Mouse (Mus musculus) induced T-regulatory cell, adult 2 months (primary cell): ENCODE results near the gene Kalrn.

Experiments
- DNase-seq: peaks from one replicate; pipeline ENCODE4 v3.0.0-alpha.2; 2012; ENCODE audit warnings: low read depth

Gene Kalrn

DNA sequence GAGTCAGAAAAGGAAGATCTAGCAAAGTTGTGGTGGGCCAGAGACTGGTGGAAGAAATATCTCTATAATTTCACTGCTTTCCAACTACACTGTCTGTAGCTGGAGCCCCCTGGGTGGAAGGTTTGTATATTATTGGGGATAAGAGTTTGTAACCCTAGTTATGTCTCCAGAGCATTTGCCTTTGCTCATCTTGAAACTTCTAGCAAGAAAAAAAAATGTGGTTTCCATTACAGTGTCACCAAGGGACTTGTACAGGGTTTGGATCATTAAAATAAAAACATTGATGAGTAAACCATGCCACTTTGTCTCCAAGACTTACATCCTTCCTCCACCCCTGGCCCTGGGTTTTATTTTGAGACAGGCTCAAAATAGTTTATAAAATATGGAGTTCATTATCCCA, 71.2 kb downstream of the Kalrn start:
- no peak for DNase-seq

DNA sequence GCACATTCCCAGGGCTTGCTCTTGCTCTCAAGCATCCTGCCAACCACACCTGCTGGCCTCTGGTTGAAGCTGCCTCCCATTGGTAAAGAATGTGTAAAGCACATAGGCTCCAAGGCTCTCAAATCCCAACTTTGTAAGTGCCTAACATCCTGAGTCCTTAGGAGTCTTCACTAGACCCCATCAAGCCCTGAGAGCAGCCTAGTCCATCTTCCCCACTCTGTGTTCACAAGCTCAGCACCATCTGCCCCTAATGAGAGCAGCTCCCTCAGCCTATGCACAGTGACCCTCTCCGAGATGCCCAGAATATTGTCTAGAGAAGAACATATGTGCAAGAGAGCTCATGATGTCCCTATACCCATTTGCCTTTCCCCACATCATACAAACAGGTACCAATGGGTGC, 78.6 kb downstream of the Kalrn start:
- no peak for DNase-seq

DNA sequence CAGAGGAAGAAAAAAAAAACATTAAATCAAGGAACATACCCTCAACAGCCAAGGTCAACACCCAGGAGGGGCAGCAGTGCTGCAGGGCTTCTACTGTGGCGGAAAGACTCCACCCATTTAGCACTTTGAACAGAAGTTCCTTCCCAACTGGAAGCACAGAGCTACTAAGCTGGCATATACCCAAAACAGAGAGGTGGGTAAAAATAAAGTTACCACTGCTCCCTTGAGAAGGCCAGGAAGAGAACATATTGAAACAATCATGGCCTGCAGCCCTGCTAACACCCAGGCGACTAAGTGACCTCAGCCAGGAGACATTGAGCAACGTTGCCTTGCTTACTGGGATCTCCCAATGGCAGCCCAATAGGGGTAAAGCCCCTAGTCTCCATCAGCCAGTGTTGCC, 79.4 kb downstream of the Kalrn start:
- no peak for DNase-seq

DNA sequence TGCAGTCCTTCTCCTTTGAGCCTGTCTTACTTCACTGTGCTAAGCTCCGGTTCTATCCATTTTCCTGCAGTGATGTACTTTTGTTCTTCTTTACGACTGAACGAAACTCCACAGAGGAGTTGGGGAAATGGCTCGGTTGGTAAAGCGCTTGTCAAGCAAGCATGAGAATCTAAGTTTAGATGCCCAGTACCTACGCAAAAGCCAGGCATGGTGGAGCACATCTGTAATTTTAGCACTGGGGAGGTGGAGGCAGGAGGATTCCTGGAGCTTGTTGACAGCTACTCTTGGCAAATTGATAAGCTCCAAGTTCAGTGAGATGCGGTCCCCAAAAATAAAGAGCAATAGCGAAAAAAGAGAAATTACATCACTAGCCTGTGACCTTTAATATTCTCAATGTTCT, 82.1 kb downstream of the Kalrn start:
- no peak for DNase-seq

DNA sequence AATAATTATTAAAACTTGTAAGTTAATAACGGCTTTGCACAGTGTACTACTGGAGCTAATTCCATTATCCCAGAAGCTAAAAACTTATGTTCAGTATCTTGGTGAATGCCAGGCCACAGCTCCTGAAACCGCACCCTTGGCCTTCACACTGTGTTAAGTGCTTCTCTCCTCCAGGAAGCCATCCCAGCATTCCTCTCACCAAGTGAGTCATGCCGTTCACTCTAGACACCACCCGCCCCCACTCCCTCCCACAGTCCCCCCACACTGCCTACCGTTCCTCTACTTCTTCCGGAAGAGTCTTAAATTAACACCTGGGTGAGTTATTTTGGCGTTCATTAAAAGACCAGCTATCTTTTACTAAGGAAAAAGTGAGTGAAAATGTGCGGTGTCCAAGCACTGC, 82.8 kb downstream of the Kalrn start:
- DNase-seq, result no peak

DNA sequence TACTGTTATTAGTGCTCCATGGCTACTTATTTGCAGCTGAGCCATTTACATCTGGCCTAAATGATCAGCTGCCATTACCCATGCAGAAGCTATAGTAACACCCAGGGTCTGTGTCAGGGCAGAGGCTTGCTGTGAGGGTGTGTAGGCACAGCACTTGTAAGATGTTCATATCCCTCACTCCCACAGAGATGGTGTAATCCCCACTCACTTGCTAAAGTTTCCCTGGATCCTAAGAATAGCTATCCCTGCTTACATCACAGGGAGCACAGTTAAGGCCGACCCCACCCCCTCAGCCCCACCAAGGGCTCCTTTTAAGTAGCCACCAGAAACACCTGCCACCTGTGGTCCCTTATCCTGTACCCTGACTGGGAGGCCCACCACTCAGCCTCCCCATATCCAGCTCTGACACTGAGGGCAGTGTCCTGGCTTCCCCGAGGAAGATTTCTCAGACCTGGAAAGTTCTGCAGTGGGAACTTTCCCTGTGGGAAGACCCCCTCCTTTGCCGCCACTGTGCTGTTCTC, 83.5 kb downstream of the Kalrn start:
- DNase-seq, result no peak

DNA sequence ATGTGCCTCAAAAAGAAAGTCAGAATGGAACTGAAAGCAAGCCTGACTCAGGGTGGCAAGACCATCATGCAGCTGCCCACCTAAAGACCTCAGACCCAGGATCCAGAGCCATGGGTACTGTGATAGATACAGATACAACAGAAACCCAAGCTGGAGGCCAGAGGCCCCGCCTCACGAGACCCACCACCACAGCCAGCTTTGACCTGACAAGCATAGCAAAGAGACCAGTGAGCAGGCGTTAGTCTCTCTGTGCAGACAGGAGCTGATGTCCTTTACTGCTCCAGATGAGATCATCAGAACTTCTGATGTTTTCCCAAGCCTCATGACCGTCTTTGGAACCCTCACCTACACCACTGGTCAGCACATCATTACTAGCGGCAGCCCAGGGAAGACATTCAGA, 85.5 kb downstream of the Kalrn start:
- DNase-seq, result no peak

DNA sequence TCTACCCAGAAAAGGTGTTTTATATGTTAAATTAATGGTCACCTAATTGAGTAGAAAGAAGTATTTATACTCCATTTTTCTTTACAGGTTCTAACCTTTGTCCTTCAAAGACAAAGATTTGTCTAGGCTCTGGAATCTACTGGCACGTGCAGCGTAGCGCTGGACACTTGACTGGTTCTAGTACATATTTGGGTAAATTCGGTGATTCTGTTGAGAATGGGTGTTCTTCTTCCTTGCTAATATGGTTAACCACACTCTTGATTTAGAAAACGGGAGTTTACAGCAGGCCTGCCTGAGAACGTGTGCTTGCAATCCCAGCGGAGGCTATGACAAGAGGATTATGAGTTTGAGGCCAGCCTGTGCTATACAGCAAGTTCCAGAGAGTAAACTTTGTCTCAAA, 86.1 kb downstream of the Kalrn start:
- no peak for DNase-seq

DNA sequence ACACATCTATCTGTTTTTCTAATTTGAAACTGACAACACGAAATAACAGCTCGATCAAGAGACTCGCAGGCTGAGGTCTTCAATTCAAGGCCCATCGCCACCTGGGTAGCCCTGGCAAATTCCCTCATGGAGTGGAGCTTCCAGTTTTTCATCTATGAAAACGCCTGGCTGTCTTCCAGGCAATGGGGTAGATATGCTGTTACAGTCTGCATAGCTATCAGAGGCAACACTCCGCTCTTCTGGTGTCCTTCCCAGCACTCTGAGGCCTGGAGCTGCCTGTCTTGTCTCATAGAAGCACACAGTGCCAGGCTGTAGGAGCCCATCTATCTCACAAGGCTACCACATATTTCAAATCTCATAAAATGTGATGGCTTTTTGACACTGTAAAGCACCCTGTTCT, 87.8 kb downstream of the Kalrn start:
- DNase-seq, result no peak

DNA sequence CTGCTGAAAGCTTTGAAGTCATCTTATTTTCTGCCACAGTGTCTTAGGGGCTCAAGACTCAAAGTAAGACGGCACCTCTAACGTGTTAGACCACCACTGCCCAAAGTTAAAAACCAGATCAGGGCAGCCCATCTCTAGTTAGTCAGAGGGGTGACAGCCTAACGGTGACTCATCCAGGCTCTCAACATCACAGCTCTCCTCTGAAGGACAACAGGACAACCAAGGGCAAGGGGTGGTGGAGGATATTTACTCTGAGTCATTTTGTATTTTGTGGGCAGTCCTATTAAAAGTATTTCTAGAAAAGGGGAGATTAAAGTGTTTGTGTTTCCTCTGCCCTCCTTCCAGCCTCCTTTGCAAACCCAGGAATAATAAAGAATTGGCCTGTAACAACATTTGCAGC, 88.4 kb downstream of the Kalrn start:
- no peak for DNase-seq

DNA sequence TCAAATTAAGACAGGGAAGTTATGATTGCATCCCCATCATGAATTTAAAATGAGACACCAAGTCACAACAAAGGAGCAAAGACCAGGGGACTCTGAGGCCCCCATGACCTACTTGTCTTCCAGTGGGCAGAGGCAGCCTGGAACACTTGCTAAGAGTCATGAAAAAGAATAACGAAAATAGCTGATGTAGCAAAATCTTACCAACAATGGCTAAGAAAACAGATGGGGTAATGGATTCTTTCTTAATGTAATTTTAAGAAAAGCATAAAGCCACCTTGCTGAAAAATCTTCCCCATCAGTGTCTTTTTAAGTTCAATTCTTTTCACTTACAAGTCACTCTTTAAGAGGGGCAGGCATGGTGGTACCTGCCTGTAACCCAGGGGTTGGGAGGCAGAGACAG, 89.1 kb downstream of the Kalrn start:
- no peak for DNase-seq

DNA sequence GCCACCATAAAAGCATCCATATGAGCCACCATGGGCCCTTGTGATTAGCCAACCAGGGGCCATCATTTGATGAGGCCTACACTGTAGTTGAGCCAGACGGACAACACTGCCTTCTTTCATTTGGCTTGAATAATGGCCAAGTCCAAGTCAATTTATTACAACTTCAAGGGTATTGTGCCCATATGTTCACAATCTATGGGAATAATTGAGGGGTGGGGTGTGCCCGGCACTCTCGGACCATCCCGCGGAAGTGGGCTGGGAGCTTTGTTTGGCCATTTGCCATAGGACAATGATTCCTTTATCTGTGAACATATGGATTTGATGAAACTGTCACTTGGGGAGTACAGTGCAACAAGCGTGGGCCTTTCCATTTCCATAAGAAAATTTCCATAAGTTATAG, 89.6 kb downstream of the Kalrn start:
- DNase-seq, result no peak

DNA sequence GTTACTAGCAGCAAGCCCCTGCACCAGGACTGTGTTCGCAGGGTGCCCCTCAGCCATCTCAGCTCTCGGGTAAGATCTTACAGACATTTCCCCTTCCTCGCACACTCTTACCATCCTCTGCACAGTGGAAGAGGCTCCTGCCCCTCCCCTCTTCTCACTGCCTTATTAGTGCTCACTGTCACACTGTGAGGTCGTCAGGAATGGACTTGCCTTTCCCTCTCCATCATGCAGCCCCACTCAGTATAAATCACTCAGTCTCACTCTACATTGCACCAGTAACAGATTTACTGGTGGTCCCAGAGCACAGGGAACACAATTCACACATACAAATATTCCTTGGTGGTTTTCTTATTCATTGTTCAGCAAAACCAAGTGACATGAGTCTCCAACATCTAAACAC, 98.6 kb downstream of the Kalrn start:
- no peak for DNase-seq

DNA sequence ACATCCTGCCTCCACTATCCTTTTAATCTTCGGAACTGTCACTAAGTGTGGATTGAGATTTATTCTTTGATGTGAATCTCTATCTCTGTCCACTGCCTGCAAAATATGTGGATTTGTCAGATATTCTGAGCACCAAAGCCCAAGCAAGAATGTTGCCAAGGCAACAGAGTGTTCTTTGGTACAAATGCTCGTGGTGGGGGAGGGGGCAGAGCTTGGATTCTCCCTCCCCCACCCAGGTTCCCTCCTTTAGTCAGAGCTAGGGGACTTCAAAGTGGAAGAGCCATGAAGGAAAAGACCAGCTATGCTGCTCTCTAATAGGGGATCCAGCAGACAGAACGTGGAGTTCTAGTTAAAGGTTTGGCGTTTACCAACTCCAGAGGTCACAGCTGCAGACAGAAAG, 99.4 kb downstream of the Kalrn start:
- no peak for DNase-seq

DNA sequence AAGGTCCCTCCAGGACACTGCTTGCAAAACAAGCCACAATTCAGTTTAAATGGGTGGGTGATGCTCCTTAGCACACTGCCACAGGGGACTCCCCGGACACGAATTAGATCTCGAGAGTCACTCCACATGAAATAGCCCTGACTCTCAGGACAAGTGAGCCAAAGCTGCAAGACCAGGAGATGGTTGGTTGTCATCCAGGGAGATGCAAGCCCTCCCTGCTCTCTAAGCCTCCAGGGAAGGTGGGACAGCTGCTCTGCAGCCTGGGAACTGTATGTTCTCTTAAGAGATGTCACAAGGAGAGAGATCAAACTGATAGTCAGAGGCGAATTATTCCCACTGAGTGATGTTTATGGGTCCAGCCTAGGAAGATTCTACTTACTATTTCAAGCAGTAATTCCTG, 101.9 kb downstream of the Kalrn start:
- DNase-seq, result no peak

DNA sequence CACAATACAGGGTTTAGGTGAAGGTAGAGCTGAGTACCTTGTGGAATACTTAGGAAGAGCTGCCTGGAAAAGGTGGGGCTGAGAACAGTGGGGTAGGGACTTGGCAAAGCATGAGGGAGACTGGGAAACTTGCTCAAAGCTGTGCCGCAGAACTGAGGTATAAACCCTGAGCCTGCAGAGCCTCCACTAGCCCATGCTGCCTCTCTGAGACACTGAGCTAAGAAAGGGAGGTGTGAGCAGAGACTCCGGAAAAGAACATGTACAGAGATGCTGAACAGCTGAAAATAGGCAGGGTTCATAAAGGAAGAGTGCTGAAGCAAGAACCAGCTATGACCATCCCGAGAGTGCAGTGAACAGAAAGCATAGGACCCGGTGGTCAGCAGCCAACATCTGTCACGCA, 103.0 kb downstream of the Kalrn start:
- no peak for DNase-seq

DNA sequence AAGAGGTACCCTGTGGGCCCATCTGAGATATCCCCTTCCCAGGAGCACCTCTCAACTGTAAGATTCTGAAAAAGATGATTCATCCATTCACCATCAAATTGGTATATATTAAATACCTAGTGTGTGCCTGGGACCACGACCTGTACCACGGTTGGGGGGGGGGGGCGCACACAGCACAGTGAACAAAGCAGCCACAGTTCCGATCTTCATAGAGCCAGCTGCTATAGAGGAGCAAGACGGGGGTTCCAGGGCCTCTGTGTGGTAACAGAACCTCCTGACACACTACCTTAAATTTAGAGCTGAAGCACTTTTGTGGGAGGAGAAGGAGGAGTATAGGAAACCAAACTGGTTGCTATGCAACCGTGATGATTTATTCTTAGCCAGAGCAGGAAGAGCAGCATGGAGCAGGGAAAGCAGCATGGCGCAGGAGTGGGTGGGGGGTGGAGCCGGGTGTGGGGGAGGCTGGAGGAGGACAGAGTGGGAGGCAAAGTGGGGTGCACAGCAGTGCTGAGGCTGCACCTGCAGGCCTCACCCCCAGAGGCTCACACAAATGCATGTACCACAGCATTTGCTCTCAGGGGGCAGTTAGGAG, 104.0 kb downstream of the Kalrn start:
- DNase-seq, result no peak

DNA sequence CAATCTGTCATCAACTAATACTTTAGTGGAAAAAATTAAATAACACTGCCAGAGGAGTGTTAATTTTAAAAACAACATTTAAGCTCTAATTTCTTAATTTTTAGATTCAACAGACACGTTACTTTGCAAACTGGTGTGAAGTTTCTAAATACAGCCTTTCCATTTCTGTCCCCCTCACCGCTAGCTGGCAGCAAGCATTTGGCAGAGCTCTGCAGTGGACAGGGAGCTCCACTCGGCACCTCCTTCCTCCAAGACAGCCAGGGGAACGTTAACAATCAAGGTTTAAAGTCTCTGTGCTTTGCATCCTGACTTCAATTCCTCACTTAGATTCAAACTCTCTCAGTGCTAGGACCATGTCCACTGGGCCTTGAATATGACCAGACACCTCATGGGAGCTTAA, 106.7 kb downstream of the Kalrn start:
- no peak for DNase-seq

DNA sequence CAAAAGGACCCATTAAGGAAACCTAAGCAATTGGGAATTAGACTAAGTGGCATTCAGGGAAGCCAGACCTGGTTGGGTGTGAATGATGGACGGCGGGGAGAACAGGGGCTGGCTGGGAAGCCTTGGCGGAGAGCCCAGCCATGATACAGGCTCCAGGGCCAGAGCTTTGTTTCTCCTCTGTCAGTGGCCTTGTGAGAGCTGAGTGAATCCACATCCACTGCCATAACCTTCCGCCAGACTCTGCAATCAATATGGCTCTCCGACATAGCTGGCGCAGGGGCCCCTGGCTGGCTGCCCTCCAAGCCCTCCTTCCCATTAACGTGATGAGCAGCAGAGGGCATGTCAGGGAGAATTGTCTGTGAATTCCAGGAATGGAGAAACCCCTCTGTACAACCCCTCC, 117.0 kb downstream of the Kalrn start:
- no peak for DNase-seq

DNA sequence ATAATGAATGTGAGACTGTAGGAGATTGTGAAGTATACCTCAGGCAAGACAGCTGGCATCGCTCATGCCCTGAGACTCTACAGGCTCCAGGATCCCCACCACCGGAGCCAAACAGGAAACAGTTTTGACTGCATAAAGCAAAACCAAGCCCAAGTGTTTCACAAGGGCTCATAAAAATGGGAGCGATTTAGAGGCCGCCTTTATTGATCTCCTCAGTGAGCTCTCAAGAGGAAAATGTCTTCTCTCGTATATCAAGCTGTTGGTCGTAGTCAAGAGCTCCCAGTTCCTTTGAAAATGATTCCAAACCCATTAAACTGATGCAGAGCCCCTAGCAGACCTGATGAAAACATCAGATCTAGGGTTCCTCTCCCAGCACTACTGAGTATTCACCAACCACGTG, 127.7 kb downstream of the Kalrn start:
- no peak for DNase-seq

DNA sequence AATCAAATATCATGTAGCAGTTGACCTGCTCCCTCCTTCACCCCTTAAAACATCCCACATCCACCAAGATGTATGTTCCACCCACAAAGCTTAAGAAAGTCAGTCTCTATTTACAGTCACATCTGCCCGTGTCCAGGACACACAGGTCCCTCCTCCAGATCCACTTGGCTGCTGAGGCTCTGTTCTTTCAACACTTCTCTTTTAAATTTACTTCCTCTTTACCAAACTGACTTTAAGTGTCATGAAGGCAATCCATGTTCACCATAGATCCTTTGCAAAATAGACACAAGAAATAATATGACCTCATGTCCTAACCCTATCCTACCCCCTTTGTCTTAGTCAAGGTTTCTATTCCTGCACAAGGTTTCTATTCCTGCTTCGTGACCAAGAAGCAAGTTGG, 131.6 kb downstream of the Kalrn start:
- DNase-seq, result no peak

DNA sequence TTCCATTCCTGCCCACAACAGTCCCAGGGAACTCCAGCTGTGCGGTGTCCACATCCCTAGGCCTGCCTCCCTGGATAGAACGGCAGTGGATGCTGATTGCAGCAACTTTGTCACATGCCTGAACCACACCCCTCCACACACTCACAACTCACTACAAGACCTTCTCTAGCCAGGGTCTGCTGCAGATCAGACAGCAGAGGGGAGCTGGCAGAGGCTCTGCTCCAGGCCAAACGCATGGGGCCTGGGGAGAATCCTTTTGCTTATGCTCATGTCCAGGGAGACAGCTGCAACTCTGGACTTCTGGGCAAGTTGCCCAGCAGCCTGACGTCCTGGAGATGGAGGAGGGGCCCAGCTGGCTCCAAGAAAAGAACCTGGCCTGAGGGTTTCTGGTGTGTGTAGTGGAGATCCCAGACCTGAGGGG, 132.3 kb downstream of the Kalrn start:
- DNase-seq, result no peak

DNA sequence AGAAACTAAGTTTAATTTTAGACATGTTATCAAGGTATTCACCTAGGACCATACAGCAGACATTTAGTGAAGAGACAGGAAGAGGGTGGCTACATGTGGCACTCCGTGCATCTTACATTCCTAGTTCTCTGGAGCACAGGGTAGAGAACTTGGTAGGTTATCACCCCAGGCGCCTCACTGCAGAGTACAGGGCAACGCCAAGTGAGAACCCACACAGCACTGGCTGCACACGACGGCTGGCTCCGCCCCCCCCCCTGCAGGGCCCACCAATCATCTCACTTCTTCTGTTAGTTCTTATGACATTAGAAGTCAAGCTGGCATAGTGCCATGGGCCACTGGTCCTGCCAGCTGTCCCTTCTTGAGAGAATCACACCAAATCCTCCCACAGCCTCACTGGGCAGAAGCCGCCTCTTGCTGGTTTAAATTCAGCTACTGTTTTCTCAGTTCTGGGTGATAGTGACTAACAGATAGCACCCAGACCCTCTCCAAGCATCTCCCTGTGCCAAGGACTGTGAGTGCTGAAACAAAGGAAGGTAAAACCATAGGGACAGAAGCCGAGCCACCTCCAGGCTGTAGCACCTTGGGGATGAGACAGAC, 133.2 kb downstream of the Kalrn start:
- DNase-seq, result no peak

DNA sequence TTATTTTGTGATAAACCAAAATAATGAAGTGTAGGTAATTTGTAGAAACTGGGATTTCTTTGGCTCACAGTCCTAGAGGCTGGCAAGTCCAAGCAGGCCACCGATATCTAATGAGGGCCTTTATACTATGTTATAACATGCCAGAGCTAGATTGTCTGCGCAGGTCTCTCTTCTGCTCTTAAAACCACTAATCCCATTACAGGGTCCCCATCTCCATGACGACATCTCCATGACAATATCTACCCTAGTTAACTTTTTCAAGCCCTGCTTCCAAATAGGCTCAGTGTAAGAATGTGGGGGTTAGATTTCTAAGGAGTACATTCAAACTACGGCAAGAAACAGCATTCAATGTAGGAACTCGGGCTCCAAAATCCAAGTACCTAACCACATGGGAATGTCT, 143.2 kb downstream of the Kalrn start:
- DNase-seq, result no peak
